Mouse (Mus musculus): ENCODE data around the gene C9. TPM values are rescaled to one million over a fixed set of nuclear protein-coding genes. Genes with fewer than 3 reads are reported as not detected.

C9 gene
- polyA plus RNA-seq, 1 experiment from 2014 or later = not detected

DNA sequence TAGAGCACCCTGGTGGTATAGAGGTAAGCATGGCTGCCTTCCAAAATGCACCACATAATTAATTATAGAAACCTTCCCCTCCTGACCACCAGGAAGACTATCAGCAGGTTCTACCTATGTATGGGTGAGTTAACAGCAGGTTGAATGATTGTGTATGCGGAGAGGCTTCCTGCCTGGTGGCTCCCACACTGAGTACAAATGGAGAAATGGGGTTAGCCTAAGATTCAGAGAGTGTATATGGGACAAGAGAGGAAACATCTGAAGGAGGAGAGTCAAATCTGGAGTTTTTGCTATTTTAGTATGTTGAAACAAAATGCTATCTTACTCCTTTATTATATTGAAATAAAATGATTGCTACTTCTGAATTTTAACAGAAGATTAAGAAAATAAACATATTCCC, 72.4 kb downstream of the C9 start:
- no peak overlapping the region for H3K27ac ChIP-seq (ENCODE audit: low read length)
- no peaks in the 10 kb centered on the region for H3K4me1 ChIP-seq (replicated peaks; ENCODE audit: control insufficient read depth, insufficient read depth, low read length)
- no peak overlapping the region for H3K4me3 ChIP-seq (ENCODE audit: low read length)
- no peak for ATAC-seq (ENCODE audit: low read depth)
- no peaks in the 10 kb centered on the region for H3K36me3 ChIP-seq (ENCODE audit: control insufficient read depth, insufficient read depth, low read length)
- no peak overlapping the region for H3K4me2 ChIP-seq (ENCODE audit: low read depth, low read length)
- 89% methylated on average over 1 of the region's 1 CpGs for WGBS
- H3K27me3 ChIP-seq (ENCODE audit: control insufficient read depth, insufficient read depth, low read depth, low read length) = no peaks in the 10 kb centered on the region
- H3K9me3 ChIP-seq (ENCODE audit: control insufficient read depth, low read length) = no peaks in the 10 kb centered on the region
- H3K9ac ChIP-seq (ENCODE audit: low read length) = no peak overlapping the region

DNA sequence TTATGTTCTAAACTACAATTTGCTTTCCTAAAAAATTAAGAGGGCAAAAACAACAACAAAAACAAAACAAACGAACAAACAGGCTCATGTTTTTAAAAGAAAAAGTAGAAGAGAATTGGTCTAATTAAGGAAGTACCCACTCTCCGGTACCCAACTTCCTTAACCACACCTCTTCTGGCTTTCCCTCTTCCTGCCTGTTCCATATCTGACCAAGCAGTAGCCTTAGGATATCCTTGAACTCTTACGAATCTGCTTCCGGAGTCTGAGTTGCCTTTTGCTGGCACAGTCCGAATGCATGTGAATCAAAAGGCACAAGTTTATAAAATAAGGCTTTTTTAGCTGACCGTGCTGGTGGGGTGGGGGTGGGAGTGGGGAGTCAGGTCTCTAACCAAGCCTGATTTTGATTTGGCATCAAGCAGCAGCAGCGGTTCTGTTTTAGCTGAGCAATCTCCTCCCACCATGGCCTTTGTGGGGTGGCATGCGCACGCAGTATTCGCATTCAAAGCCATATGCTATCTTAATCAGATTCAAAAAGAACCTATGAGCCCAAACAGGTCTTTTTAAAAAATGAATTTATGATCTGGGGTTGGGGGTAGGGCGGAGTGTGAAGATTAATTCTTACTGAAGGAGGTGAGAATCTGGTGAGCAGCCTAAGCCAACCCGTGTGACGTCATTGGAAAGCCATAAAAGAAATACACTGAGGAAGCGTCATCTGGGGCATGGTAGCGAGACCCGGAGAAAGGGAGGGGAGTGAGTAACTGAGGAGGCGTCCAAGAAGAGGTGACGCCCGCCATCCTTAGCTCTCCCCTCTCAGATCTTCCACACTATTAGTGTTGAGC, 74.5 kb downstream of the C9 start:
- ATAC-seq (ENCODE audit: low read depth) = no peak
- H3K4me2 ChIP-seq (ENCODE audit: low read depth, low read length) = no peak overlapping the region
- no peaks in the 10 kb centered on the region for H3K27me3 ChIP-seq (ENCODE audit: control insufficient read depth, insufficient read depth, low read depth, low read length)
- 79% methylated on average over 19 of the region's 19 CpGs for WGBS
- H3K27ac ChIP-seq (ENCODE audit: low read length) = no peak overlapping the region
- H3K9me3 ChIP-seq (ENCODE audit: control insufficient read depth, low read length) = no peaks in the 10 kb centered on the region
- no peak overlapping the region for H3K9ac ChIP-seq (ENCODE audit: low read length)
- H3K4me1 ChIP-seq (replicated peaks; ENCODE audit: control insufficient read depth, insufficient read depth, low read length) = no peaks in the 10 kb centered on the region
- H3K4me3 ChIP-seq (ENCODE audit: low read length) = no peak overlapping the region
- H3K36me3 ChIP-seq (ENCODE audit: control insufficient read depth, insufficient read depth, low read length) = no peaks in the 10 kb centered on the region

DNA sequence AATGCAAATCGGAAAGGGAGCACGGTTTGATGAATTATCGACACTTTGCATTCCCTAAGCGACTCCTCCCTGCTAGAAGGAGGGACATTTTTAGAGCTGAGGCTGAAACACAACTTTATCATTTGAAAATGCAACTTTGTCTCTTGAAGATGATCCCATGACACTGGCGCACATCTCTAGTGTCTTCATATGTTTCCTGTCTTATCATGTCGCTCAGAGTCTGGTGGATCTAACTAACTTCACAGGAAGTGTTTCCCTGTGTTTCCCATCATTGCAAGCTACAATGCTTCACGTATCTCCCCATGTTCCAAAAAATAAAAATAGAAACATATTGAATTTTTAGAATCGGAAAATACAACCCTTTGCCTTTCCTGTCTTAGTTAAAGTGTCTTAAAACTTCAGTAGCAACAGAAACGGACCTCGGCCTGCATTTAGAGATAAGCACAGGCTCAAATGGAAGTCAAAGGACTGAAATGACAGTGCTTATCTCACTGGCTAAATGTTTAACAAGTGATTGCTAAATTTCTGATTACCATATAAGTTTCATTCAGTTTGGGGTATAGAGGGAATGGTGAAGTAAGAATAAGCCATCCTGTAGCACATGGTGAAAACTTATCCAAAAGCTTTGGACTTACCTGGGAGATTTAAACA, 75.5 kb downstream of the C9 start:
- Histone ChIP-seq H3K4me2 (ENCODE audit: low read depth, low read length) (no peak overlapping the region), H3K36me3 (ENCODE audit: control insufficient read depth, insufficient read depth, low read length) (no peaks in the 10 kb centered on the region), H3K9me3 (ENCODE audit: control insufficient read depth, low read length) (no peaks in the 10 kb centered on the region), H3K4me3 (ENCODE audit: low read length) (no peak overlapping the region), H3K27me3 (ENCODE audit: control insufficient read depth, insufficient read depth, low read depth, low read length) (no peaks in the 10 kb centered on the region), H3K4me1 (replicated peaks; ENCODE audit: control insufficient read depth, insufficient read depth, low read length) (no peaks in the 10 kb centered on the region), H3K9ac (ENCODE audit: low read length) (no peak overlapping the region), H3K27ac (ENCODE audit: low read length) (no peak overlapping the region)
- WGBS = 56% methylated on average over 10 of the region's 10 CpGs
- no peak for ATAC-seq (ENCODE audit: low read depth)

DNA sequence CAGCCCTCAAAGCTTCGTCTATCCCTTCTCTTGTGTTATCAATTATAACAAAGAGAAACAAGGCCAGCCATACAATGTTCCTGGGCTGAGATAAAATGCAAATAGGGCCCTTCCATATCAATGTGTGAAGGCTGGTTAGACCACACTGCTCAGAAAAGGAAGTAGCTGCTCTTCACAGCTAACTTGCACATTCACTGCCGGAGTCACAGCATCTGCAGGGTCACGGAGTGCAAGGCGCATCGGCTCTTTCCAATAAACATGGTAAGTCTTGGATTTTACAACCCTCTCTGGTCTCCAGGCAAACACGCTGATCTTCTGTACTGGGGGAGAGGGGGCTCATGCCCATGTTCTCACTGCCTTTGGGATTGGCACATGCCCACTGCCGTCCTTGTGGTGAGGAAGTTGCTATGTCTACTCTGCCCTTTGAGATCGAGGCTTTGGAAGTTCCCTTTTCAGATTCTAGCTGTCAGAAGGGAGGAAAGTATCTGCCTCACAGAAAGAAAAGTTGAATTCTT, 77.6 kb downstream of the C9 start, which contains the start of gene Fyb:
Gene Fyb (plus strand): TSS at position 201 of the 515 bp plus-strand sequence.
- Histone ChIP-seq H3K4me3 (ENCODE audit: low read length) (no peak within 1 kb of the TSS), H3K4me2 (ENCODE audit: low read depth, low read length) (no peak within 1 kb of the TSS), H3K9ac (ENCODE audit: low read length) (no peak within 1 kb of the TSS), H3K9me3 (ENCODE audit: control insufficient read depth, low read length) (no peaks in the 10 kb centered on the region), H3K4me1 (replicated peaks; ENCODE audit: control insufficient read depth, insufficient read depth, low read length) (no peaks in the 10 kb centered on the region), H3K27ac (ENCODE audit: low read length) (no peak within 1 kb of the TSS), H3K36me3 (ENCODE audit: control insufficient read depth, insufficient read depth, low read length) (no peaks in the 10 kb centered on the region), H3K27me3 (ENCODE audit: control insufficient read depth, insufficient read depth, low read depth, low read length) (no peaks in the 10 kb centered on the region)
- WGBS = 64% methylated on average over 8 of the region's 8 CpGs
- ATAC-seq (ENCODE audit: low read depth) = no peak

DNA sequence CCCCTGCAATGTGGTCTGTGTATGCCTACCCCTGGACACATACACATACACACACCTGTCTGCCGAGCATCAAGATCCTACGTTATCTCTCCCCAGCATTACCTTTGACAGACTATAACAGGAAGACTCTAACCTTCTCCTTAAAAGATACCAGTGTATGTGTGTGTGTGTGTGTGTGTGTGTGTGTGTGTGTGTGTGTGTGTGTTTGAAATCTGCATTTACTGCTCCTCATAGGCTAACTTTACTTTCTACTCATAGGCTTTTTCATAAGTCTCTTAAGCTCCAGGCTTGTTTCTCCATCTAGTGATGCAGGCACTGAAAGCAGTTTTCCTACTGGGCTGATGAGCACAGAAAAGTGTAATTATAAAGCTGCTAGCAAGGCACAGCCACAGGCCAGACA, 79.7 kb downstream of the C9 start:
- Histone ChIP-seq H3K9me3 (ENCODE audit: control insufficient read depth, low read length) (no peaks in the 10 kb centered on the region), H3K9ac (ENCODE audit: low read length) (no peak overlapping the region), H3K27ac (ENCODE audit: low read length) (no peak overlapping the region), H3K4me3 (ENCODE audit: low read length) (no peak overlapping the region), H3K36me3 (ENCODE audit: control insufficient read depth, insufficient read depth, low read length) (no peaks in the 10 kb centered on the region), H3K4me2 (ENCODE audit: low read depth, low read length) (no peak overlapping the region), H3K27me3 (ENCODE audit: control insufficient read depth, insufficient read depth, low read depth, low read length) (no peaks in the 10 kb centered on the region), H3K4me1 (replicated peaks; ENCODE audit: control insufficient read depth, insufficient read depth, low read length) (no peaks in the 10 kb centered on the region)
- no peak for ATAC-seq (ENCODE audit: low read depth)
- WGBS = 85% methylated on average over 2 of the region's 2 CpGs

DNA sequence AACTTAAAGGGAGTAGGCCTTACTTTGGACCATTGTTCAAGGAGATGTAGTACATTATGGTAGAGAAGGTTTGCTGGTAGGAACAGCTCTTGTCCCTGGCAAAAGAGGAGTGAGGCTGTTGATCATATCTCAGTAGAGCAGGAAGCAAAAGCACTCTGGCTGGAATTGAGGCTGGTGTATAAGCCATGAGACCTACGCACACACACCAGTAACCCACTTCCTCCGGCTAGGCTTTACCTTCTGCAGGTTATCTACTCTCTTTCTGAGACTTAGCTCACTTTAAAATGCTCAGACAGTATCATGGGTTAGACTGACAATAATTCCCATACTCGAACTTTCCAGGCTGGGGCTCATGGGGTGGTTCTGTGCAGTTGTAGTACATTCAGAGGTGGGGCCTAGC, 80.3 kb downstream of the C9 start:
- ATAC-seq (ENCODE audit: low read depth) = no peak
- no peaks in the 10 kb centered on the region for H3K27me3 ChIP-seq (ENCODE audit: control insufficient read depth, insufficient read depth, low read depth, low read length)
- no peak overlapping the region for H3K9ac ChIP-seq (ENCODE audit: low read length)
- 85% methylated on average over 3 of the region's 3 CpGs for WGBS
- H3K4me3 ChIP-seq (ENCODE audit: low read length) = no peak overlapping the region
- H3K27ac ChIP-seq (ENCODE audit: low read length) = no peak overlapping the region
- no peaks in the 10 kb centered on the region for H3K9me3 ChIP-seq (ENCODE audit: control insufficient read depth, low read length)
- H3K36me3 ChIP-seq (ENCODE audit: control insufficient read depth, insufficient read depth, low read length) = no peaks in the 10 kb centered on the region
- no peak overlapping the region for H3K4me2 ChIP-seq (ENCODE audit: low read depth, low read length)
- no peaks in the 10 kb centered on the region for H3K4me1 ChIP-seq (replicated peaks; ENCODE audit: control insufficient read depth, insufficient read depth, low read length)

DNA sequence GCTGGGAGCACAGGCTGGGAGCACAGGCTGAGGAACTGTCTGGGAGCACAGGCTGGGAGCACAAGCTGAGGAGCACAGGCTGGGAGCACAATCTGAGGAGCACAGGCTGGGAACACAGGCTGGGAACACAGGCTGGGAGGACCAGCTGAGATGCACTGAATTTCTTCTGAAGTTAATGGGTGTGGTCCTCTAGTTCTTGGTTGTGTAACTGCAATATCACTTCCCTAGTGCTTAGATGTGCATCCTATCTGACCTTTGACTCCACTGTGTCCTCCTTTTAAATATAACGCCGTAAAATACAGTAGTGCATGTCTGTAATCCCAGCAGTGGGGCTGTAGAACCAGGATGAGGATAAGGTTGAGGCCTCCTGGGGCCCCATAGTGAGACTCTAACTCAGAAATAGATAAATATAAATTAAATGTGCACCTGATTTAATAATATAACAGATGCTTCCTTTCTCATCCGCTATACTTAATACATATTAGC, 88.8 kb downstream of the C9 start:
- H3K9me3 ChIP-seq (ENCODE audit: control insufficient read depth, low read length) = no peaks in the 10 kb centered on the region
- no peak overlapping the region for H3K4me2 ChIP-seq (ENCODE audit: low read depth, low read length)
- no peak overlapping the region for H3K27ac ChIP-seq (ENCODE audit: low read length)
- H3K27me3 ChIP-seq (ENCODE audit: control insufficient read depth, insufficient read depth, low read depth, low read length) = no peaks in the 10 kb centered on the region
- ATAC-seq (ENCODE audit: low read depth) = no peak
- no peak overlapping the region for H3K9ac ChIP-seq (ENCODE audit: low read length)
- no peaks in the 10 kb centered on the region for H3K4me1 ChIP-seq (replicated peaks; ENCODE audit: control insufficient read depth, insufficient read depth, low read length)
- no peaks in the 10 kb centered on the region for H3K36me3 ChIP-seq (ENCODE audit: control insufficient read depth, insufficient read depth, low read length)
- WGBS = 83% methylated on average over 3 of the region's 3 CpGs
- H3K4me3 ChIP-seq (ENCODE audit: low read length) = no peak overlapping the region

DNA sequence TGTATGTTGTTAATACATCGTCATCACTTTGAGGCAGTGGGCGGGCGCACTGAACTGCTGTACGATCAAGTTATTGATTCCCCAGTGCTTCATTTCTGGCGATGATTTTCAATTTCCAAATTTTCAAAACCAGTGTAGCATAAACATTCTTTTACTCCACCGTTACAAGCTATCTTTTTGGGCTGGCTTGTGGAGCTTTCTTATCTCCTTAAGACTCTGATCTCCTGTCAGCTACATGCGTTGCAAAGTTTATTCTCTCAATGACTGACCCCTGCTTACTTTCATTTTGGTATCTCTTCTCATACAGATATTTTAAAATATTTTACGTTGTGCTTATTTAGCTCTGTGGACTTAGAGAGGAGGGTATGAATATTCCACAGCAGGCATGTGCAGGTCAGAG, 89.5 kb downstream of the C9 start:
- WGBS = 57% methylated on average over 8 of the region's 8 CpGs
- Histone ChIP-seq H3K27ac (ENCODE audit: low read length) (no peak overlapping the region), H3K4me3 (ENCODE audit: low read length) (no peak overlapping the region), H3K4me1 (replicated peaks; ENCODE audit: control insufficient read depth, insufficient read depth, low read length) (no peaks in the 10 kb centered on the region), H3K9ac (ENCODE audit: low read length) (no peak overlapping the region), H3K27me3 (ENCODE audit: control insufficient read depth, insufficient read depth, low read depth, low read length) (no peaks in the 10 kb centered on the region), H3K9me3 (ENCODE audit: control insufficient read depth, low read length) (no peaks in the 10 kb centered on the region), H3K36me3 (ENCODE audit: control insufficient read depth, insufficient read depth, low read length) (no peaks in the 10 kb centered on the region), H3K4me2 (ENCODE audit: low read depth, low read length) (no peak overlapping the region)
- ATAC-seq (ENCODE audit: low read depth) = no peak

DNA sequence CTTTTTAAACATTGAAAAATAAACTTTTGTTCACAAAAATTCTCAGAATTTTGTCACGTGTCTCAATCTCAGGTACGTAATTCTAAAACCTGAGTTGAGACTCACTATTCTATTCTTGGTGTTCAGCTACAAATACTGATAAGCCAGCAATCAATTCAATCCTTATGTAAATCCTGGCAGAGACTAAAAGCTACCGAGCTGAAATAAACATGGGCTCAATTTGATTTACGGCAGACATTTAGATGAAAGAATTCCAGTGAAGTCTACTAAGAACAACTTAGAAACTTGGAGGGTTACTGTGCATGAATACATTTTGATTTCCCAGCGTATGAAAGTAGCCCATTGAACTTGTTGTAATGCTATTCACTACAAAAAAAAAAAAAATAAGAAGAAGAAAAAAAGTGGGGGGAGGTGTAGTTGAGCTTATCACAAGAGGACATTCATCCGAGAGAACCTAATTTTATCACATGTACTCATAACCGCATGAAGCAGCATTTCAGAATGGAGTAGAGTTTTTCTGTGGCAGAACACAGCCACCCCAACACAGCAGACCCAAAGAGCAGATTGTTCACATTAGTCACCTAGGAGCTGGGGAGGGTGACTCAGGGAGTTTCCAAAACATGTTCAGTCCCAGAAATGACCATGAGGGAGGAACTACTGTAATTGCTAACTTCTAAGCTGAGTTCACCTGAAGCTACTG, 94.7 kb downstream of the C9 start:
- no peak overlapping the region for H3K4me2 ChIP-seq (ENCODE audit: low read depth, low read length)
- no peak overlapping the region for H3K4me3 ChIP-seq (ENCODE audit: low read length)
- no peak for ATAC-seq (ENCODE audit: low read depth)
- 29% methylated on average over 7 of the region's 7 CpGs for WGBS
- H3K27ac ChIP-seq (ENCODE audit: low read length) = no peak overlapping the region
- no peak overlapping the region for H3K9ac ChIP-seq (ENCODE audit: low read length)
- H3K36me3 ChIP-seq (ENCODE audit: control insufficient read depth, insufficient read depth, low read length) = no peaks in the 10 kb centered on the region
- no peaks in the 10 kb centered on the region for H3K4me1 ChIP-seq (replicated peaks; ENCODE audit: control insufficient read depth, insufficient read depth, low read length)
- no peaks in the 10 kb centered on the region for H3K9me3 ChIP-seq (ENCODE audit: control insufficient read depth, low read length)
- H3K27me3 ChIP-seq (ENCODE audit: control insufficient read depth, insufficient read depth, low read depth, low read length) = no peaks in the 10 kb centered on the region
